Mouse (Mus musculus): ENCODE results near the gene Odf3l2. TPM values are rescaled to one million over a fixed set of nuclear protein-coding genes. Genes with fewer than 3 reads are reported as not detected.
A peak's percentile ranks its signal among the peaks of the same experiment; 100 is the strongest.

Gene Odf3l2
- total and polyA plus RNA-seq, 2 experiments from 2014 or later = not detected

- Histone ChIP-seq H3K9me3 (replicated peaks; ENCODE audit: control insufficient read depth, low read length) (no peaks in the 10 kb centered on the region), H3K27ac (ENCODE audit: low read depth) (no peak overlapping the region), H3K4me3 (ENCODE audit: low read depth, low read length) (no peak overlapping the region), H3K27me3 (ENCODE audit: control insufficient read depth, insufficient read depth, low read length) (peaks cover 21% of the 10 kb centered on the region), H3K4me2 (ENCODE audit: low read depth, low read length) (no peak overlapping the region), H3K9ac (replicated peaks; ENCODE audit: low read depth, low read length) (no peak overlapping the region), H3K4me1 (ENCODE audit: control insufficient read depth, insufficient read depth) (no peaks in the 10 kb centered on the region), H3K36me3 (replicated peaks; ENCODE audit: control insufficient read depth, insufficient read depth, low read length) (no peaks in the 10 kb centered on the region)
- TF ChIP-seq EP300 (IDR thresholded peaks at IDR 0.05; ENCODE audit: low read depth) (no peak), CTCF (IDR thresholded peaks at IDR 0.05; ENCODE audit: low read depth) (no peak)
- 67% methylated on average over 4 of the region's 4 CpGs for WGBS
- ATAC-seq (ENCODE audit: insufficient read depth, low read depth) (no peak), DNase-seq (ENCODE audit: low spot score) (no peak)
These were observed 47.7 kb downstream of the Odf3l2 start for GRCm38 (mm10) chr10:79597936-79598230.

GRCm38 (mm10) chr10:79597051-79597935 lies 48.2 kb downstream of the Odf3l2 start:
- Histone ChIP-seq H3K27ac (ENCODE audit: low read depth) (no peak overlapping the region), H3K9me3 (replicated peaks; ENCODE audit: control insufficient read depth, low read length) (no peaks in the 10 kb centered on the region), H3K27me3 (ENCODE audit: control insufficient read depth, insufficient read depth, low read length) (peaks cover 21% of the 10 kb centered on the region), H3K9ac (replicated peaks; ENCODE audit: low read depth, low read length) (no peak overlapping the region), H3K36me3 (replicated peaks; ENCODE audit: control insufficient read depth, insufficient read depth, low read length) (no peaks in the 10 kb centered on the region), H3K4me3 (ENCODE audit: low read depth, low read length) (no peak overlapping the region), H3K4me2 (ENCODE audit: low read depth, low read length) (no peak overlapping the region), H3K4me1 (ENCODE audit: control insufficient read depth, insufficient read depth) (no peaks in the 10 kb centered on the region)
- TF ChIP-seq EP300 (IDR thresholded peaks at IDR 0.05; ENCODE audit: low read depth) (no peak), CTCF (IDR thresholded peaks at IDR 0.05; ENCODE audit: low read depth) (no peak)
- no peak for ATAC-seq (ENCODE audit: insufficient read depth, low read depth)
- WGBS = 17% methylated on average over 13 of the region's 13 CpGs
- DNase-seq (ENCODE audit: low spot score) = no peak

- no peaks in the 10 kb centered on the region for H3K36me3 ChIP-seq (replicated peaks; ENCODE audit: control insufficient read depth, insufficient read depth, low read length)
- no peaks in the 10 kb centered on the region for H3K4me1 ChIP-seq (ENCODE audit: control insufficient read depth, insufficient read depth)
- no peak overlapping the region for H3K4me3 ChIP-seq (ENCODE audit: low read depth, low read length)
- ATAC-seq (ENCODE audit: insufficient read depth, low read depth) (no peak; the same call in 1 of the 2 replicates), DNase-seq (ENCODE audit: low spot score) (no peak)
- H3K9ac ChIP-seq (replicated peaks; ENCODE audit: low read depth, low read length) = no peak overlapping the region
- no peaks in the 10 kb centered on the region for H3K9me3 ChIP-seq (replicated peaks; ENCODE audit: control insufficient read depth, low read length)
- H3K27ac ChIP-seq (ENCODE audit: low read depth) = no peak overlapping the region
- no peak overlapping the region for H3K4me2 ChIP-seq (ENCODE audit: low read depth, low read length)
- WGBS = 55% methylated on average over 8 of the region's 8 CpGs
- peaks cover 21% of the 10 kb centered on the region for H3K27me3 ChIP-seq (ENCODE audit: control insufficient read depth, insufficient read depth, low read length)
- TF ChIP-seq EP300 (IDR thresholded peaks at IDR 0.05; ENCODE audit: low read depth) (no peak), CTCF (IDR thresholded peaks at IDR 0.05; ENCODE audit: low read depth) (no peak)
These were observed 50.0 kb downstream of the Odf3l2 start for GRCm38 (mm10) chr10:79595590-79595929.

GRCm38 (mm10) chr10:79594872-79595589 lies 50.5 kb downstream of the Odf3l2 start:
- Histone ChIP-seq H3K9me3 (replicated peaks; ENCODE audit: control insufficient read depth, low read length) (no peaks in the 10 kb centered on the region), H3K4me2 (ENCODE audit: low read depth, low read length) (no peak overlapping the region), H3K27ac (ENCODE audit: low read depth) (no peak overlapping the region), H3K36me3 (replicated peaks; ENCODE audit: control insufficient read depth, insufficient read depth, low read length) (no peaks in the 10 kb centered on the region), H3K4me1 (ENCODE audit: control insufficient read depth, insufficient read depth) (no peaks in the 10 kb centered on the region), H3K27me3 (ENCODE audit: control insufficient read depth, insufficient read depth, low read length) (peaks cover 21% of the 10 kb centered on the region), H3K9ac (replicated peaks; ENCODE audit: low read depth, low read length) (no peak overlapping the region), H3K4me3 (ENCODE audit: low read depth, low read length) (no peak overlapping the region)
- TF ChIP-seq EP300 (IDR thresholded peaks at IDR 0.05; ENCODE audit: low read depth) = no peak
- peak; percentile 92 for TF ChIP-seq CTCF (IDR thresholded peaks at IDR 0.05; ENCODE audit: low read depth)
- peak; percentile 75 for DNase-seq (ENCODE audit: low spot score)
- 17% methylated on average over 17 of the region's 17 CpGs for WGBS
- ATAC-seq (ENCODE audit: insufficient read depth, low read depth) = peak; percentile 79

- no peak overlapping the region for H3K27ac ChIP-seq (ENCODE audit: low read depth)
- no peaks in the 10 kb centered on the region for H3K9me3 ChIP-seq (replicated peaks; ENCODE audit: control insufficient read depth, low read length)
- ATAC-seq (ENCODE audit: insufficient read depth, low read depth) (no peak), DNase-seq (ENCODE audit: low spot score) (no peak)
- no peaks in the 10 kb centered on the region for H3K4me1 ChIP-seq (ENCODE audit: control insufficient read depth, insufficient read depth)
- TF ChIP-seq EP300 (IDR thresholded peaks at IDR 0.05; ENCODE audit: low read depth) (no peak), CTCF (IDR thresholded peaks at IDR 0.05; ENCODE audit: low read depth) (no peak)
- peaks cover 21% of the 10 kb centered on the region for H3K27me3 ChIP-seq (ENCODE audit: control insufficient read depth, insufficient read depth, low read length)
- 37% methylated on average over 6 of the region's 6 CpGs for WGBS
- H3K36me3 ChIP-seq (replicated peaks; ENCODE audit: control insufficient read depth, insufficient read depth, low read length) = no peaks in the 10 kb centered on the region
- H3K4me2 ChIP-seq (ENCODE audit: low read depth, low read length) = no peak overlapping the region
- no peak overlapping the region for H3K9ac ChIP-seq (replicated peaks; ENCODE audit: low read depth, low read length)
- no peak overlapping the region for H3K4me3 ChIP-seq (ENCODE audit: low read depth, low read length)
These were observed 51.4 kb downstream of the Odf3l2 start for GRCm38 (mm10) chr10:79594111-79594510.

Measured in heart, postnatal 0 days (tissue).